Mouse (Mus musculus) limb, embryonic 10.5 days (tissue): ENCODE data around the gene Stox1. TPM values are rescaled to one million over a fixed set of nuclear protein-coding genes. Genes with fewer than 3 reads are reported as not detected.

Source experiments
- DNase-seq: peaks from one replicate; pipeline ENCODE4 v3.0.0-alpha.2; 2017; ENCODE audit warnings: low spot score
- H3K27ac ChIP-seq: fragments of 300-500 bp; sonication (generic); 2 replicates; pipeline ENCODE4 v1.5.1; 2016; ENCODE audit warnings: mild to moderate bottlenecking
- H3K27me3 ChIP-seq: fragments of 300-500 bp; sonication (generic); 2 replicates; pipeline ENCODE4 v1.6.1; 2016; ENCODE audit warnings: low read depth, mild to moderate bottlenecking; ENCODE audit not compliant: poor library complexity, severe bottlenecking
- H3K36me3 ChIP-seq: fragments of 300-500 bp; sonication (generic); 2 replicates; pipeline ENCODE4 v1.6.1; 2016; ENCODE audit warnings: mild to moderate bottlenecking, moderate library complexity
- H3K4me1 ChIP-seq: fragments of 300-500 bp; sonication (generic); 2 replicates; pipeline ENCODE4 v1.6.1; 2016
- H3K4me3 ChIP-seq: fragments of 300-500 bp; sonication (generic); 2 replicates; pipeline ENCODE4 v1.5.1; 2016; ENCODE audit warnings: mild to moderate bottlenecking, moderate library complexity
- H3K9me3 ChIP-seq: fragments of 300-500 bp; sonication (generic); replicated peaks from 2 replicates; pipeline ENCODE4 v1.6.1; 2016; ENCODE audit warnings: mild to moderate bottlenecking
- WGBS: fragments of 180-500 bp; shearing (Covaris S2); methylation state at CpG from one replicate; pipeline ENCODE4 v1.1.7; 2016; 5-methylcytosine and 5-hydroxymethylcytosine counted together
- polyA plus RNA-seq: library from polyadenylated mRNA; unstranded; fragments of >200 nt; fragmentation: Nextera tagmentation; extraction: Ambion mirVana; gene quantifications from 2 replicates; pipeline ENCODE4 v1.2.1, GENCODE M21; 2016

The Stox1 gene
- polyA plus RNA-seq, 1 experiment from 2014 or later, result 1.3 TPM

DNA sequence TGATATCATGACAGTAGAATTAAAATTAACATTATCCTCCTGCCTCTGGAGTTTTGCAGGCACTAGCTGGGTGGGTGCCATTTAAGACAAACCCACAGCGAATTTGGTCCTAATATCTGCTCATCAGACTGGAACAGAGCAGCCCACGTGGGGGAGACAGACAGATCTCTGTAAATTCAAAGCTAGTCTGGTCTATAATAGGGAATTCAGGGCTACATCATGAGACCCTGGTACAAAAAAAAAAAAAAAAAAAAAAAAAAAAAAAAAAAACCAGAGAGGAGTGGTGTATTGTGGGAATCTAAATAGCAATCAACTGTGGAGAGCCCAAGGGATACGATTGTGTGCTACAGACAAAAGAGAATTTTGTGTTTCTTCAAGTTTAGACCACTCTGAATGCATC lies 33.7 kb downstream of the Stox1 start:
- Histone ChIP-seq H3K4me1 (peaks cover 4% of the 10 kb centered on the region; the same call in 1 of the 2 replicates), H3K27ac (no peak overlapping the region)
- 84% methylated on average over 3 of the region's 3 CpGs for WGBS

DNA sequence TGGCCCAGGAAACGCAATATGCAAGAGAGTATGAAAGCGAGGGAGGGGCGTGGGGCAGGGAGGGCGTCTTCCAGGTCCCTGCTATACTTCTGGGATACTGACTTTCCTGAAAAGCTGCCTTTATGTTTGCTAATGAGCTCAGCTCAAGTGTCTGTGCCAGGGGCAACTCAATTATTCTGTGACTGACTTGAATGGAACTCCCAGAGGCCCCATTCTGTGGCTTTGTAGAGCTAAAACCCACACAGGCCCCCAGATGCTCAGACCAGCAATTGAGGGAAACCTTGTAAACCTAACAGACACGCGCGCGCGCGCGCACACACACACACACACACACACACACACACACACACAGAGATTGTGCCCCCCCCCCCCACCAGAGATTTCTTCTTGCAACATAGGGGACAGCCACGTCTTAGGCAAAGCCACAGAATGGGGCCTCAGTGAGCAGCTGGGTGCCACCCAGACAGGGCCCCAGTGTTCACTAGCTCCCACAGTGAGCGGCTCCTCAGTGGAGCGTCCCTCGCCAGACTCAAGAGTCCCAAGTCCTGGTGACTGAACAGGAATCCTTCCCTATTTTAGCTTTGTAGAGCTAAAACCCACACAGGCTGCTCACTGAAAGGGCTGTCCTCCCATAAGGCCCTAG lies 38.8 kb downstream of the Stox1 start:
- H3K4me1 ChIP-seq, result peaks cover 21% of the 10 kb centered on the region
- no peaks in the 10 kb centered on the region for H3K27me3 ChIP-seq
- no peak overlapping the region for H3K4me3 ChIP-seq
- no peaks in the 10 kb centered on the region for H3K9me3 ChIP-seq
- H3K36me3 ChIP-seq, result no peaks in the 10 kb centered on the region
- DNase-seq, result no peak
- peak overlapping the region; percentile 62; the same call in 1 of the 2 replicates for H3K27ac ChIP-seq
- WGBS, result 87% methylated on average over 15 of the region's 15 CpGs

More for the DNA sequence above, 33.7 kb downstream of the Stox1 start:
- Histone ChIP-seq H3K36me3 (no peaks in the 10 kb centered on the region), H3K9me3 (no peaks in the 10 kb centered on the region), H3K4me3 (no peak overlapping the region), H3K27me3 (no peaks in the 10 kb centered on the region)
- no peak for DNase-seq

DNA sequence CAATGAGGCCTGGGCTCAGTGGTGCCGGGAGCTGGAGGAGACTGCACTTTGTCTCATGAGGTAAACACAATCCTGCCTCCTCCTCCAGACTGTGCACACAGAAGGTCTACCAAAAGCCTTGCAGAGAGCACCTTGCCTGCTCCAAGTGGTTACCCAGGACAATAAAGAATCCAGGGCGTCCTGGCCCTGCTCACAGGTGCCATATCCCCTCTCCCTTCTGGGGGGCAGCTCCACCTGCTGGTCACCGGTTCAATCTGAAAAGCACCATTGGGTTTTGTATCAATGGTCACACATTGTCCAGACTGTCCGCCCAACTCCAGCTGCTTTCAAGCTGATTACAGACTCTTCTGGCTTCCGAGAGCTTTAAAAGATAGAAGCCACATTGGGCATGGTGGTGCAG lies 42.9 kb downstream of the Stox1 start:
- no peak for DNase-seq
- Histone ChIP-seq H3K27me3 (no peaks in the 10 kb centered on the region), H3K9me3 (0 out of 2 replicates have a peak, but pooled peaks cover 6% of the 10 kb centered on the region), H3K36me3 (no peaks in the 10 kb centered on the region), H3K4me3 (no peak overlapping the region), H3K27ac (no peak overlapping the region), H3K4me1 (peaks cover 21% of the 10 kb centered on the region)
- WGBS, result 56% methylated on average over 5 of the region's 5 CpGs

DNA sequence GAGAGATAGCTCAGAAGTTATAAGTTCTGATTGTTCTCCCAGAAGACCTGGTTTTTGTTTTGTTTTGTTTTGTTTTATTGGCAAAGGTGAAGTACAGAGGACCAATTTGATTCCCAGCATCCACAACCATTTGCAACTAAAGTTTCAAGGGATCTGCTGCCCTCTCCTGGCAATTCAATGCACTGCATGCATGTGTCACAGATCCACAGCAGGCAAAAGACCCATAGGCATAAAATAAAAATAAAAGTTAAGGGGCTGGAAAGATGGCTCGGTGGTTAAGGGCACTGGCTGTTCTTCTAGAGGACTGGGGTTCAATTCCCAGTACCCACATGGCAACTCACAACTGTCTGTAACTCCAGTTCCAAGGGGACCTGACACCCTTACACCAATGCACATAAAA lies 46.1 kb downstream of the Stox1 start:
- 82% methylated on average over 1 of the region's 1 CpGs for WGBS
- DNase-seq, result no peak

DNA sequence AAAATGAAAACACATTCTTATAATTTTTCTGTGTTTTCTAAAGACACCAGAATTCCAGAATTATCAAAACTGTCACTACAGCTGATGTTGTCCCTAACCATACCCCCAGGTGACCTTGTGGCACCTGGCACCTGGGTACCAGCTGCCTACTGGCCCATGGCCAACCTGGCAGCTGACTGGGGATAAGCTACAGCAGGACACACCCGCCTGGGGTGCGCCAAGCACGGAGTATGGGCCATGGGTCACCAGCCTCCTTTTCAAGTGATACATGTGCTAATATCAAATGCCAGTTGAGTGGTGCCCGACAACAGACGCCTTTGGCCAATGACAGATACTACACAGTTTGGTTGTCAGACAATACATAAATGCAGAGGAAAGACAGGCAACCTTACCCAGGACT lies 48.6 kb downstream of the Stox1 start:
- Histone ChIP-seq H3K36me3 (no peaks in the 10 kb centered on the region), H3K27ac (no peak overlapping the region), H3K9me3 (0 out of 2 replicates have a peak, but pooled peaks cover 6% of the 10 kb centered on the region), H3K4me1 (peaks cover 5% of the 10 kb centered on the region; the same call in 1 of the 2 replicates), H3K4me3 (no peak overlapping the region), H3K27me3 (no peaks in the 10 kb centered on the region)
- DNase-seq, result no peak
- WGBS, result 87% methylated on average over 5 of the region's 5 CpGs

More for the DNA sequence above, 46.1 kb downstream of the Stox1 start:
- no peaks in the 10 kb centered on the region for H3K27me3 ChIP-seq
- 0 out of 2 replicates have a peak, but pooled peaks cover 6% of the 10 kb centered on the region for H3K9me3 ChIP-seq
- H3K27ac ChIP-seq, result no peak overlapping the region
- H3K4me3 ChIP-seq, result no peak overlapping the region
- no peaks in the 10 kb centered on the region for H3K4me1 ChIP-seq
- H3K36me3 ChIP-seq, result no peaks in the 10 kb centered on the region

DNA sequence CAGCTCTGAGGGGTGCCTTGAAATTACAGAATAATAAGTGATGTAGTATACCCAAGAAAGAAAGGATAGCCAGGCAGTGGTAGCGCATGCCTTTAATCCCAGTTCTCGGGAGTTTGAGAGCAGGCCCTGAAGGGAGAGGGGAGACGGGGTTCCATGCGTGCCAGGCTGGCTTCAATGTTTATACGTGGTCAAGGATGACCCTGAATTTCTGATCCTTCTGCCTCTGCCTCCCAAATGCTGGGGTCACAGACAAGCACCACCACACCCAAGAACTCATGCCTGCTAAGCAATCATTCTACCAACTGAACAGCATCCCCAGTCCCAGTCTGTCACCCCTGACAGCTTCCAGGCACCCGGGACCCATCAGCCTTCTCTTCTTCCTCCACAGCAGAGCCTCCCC lies 49.7 kb downstream of the Stox1 start:
- H3K4me3 ChIP-seq, result no peak overlapping the region
- no peaks in the 10 kb centered on the region for H3K27me3 ChIP-seq
- no peak overlapping the region for H3K27ac ChIP-seq
- H3K4me1 ChIP-seq, result peaks cover 5% of the 10 kb centered on the region; the same call in 1 of the 2 replicates
- 0 out of 2 replicates have a peak, but pooled peaks cover 6% of the 10 kb centered on the region for H3K9me3 ChIP-seq
- H3K36me3 ChIP-seq, result no peaks in the 10 kb centered on the region
- DNase-seq, result no peak
- WGBS, result 84% methylated on average over 6 of the region's 6 CpGs

DNA sequence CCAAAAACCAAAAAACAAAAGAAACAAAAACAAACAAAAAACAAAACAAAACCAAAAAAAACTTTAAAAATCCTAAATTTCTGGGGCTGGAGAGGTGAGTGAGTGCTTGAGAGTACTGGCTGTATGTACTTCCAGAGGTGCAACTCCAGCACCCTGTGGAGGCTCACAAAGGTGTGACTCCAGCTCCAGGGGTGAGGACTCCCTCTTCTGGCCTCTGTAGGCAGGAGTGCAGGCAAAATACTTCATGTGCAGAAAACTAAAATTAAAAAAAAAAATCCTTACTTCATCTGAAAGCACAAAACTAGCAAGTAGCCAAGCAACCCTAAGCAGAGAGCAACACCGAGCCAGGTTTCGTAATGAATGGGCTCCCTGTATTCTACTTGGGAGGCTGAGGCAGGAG lies 53.6 kb downstream of the Stox1 start:
- H3K27ac ChIP-seq, result no peak overlapping the region
- no peak overlapping the region for H3K4me3 ChIP-seq
- peaks cover 5% of the 10 kb centered on the region; the same call in 1 of the 2 replicates for H3K4me1 ChIP-seq
- no peak for DNase-seq
- WGBS, result 94% methylated on average over 2 of the region's 2 CpGs
- no peaks in the 10 kb centered on the region for H3K27me3 ChIP-seq
- no peaks in the 10 kb centered on the region for H3K36me3 ChIP-seq
- no peaks in the 10 kb centered on the region for H3K9me3 ChIP-seq

DNA sequence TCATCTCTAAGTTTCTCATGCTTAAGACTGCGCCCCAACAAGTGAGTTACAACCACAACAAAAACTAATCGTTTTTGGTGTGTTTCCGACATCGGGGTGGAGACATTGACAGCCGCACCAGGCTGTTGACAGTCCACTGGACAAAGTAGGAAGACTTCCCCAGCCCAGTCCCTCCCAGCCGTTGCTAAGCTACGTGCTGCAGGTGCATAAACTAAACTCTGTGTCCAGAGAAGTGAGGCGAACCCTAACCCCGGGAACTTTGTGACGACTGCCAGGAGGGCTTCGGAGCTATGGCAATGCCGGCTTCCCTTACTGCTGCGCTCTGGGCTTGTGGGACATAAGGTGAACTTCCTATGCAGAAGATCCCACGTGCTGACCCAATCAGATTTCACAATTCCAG lies 56.7 kb downstream of the Stox1 start:
- 84% methylated on average over 14 of the region's 14 CpGs for WGBS
- no peak overlapping the region for H3K4me3 ChIP-seq
- H3K4me1 ChIP-seq, result 0 out of 2 replicates have a peak, but pooled peaks cover 5% of the 10 kb centered on the region
- no peaks in the 10 kb centered on the region for H3K9me3 ChIP-seq
- H3K27ac ChIP-seq, result no peak overlapping the region
- H3K36me3 ChIP-seq, result no peaks in the 10 kb centered on the region
- DNase-seq, result no peak
- H3K27me3 ChIP-seq, result no peaks in the 10 kb centered on the region

DNA sequence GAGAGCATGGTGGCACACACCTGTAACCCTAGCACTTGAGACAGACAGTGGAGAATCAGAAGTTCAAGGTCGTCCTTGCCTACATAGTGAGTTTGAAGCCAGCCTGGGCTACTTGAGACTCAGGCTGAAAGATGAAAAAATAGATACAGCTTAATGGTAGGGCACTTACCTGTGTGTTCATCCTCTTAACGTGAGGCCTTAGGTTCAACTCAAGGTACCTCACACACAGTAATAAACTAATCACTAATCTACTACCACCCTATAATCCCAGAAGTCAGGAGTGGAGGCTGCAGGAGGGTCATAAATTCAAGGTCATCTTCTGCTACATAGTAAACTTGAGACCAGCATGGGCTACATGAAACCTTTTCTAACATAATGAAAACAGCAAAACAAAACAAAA lies 57.5 kb downstream of the Stox1 start:
- Histone ChIP-seq H3K27me3 (no peaks in the 10 kb centered on the region), H3K4me1 (0 out of 2 replicates have a peak, but pooled peaks cover 5% of the 10 kb centered on the region), H3K27ac (no peak overlapping the region), H3K4me3 (no peak overlapping the region), H3K36me3 (no peaks in the 10 kb centered on the region), H3K9me3 (no peaks in the 10 kb centered on the region)
- WGBS, result 80% methylated on average over 2 of the region's 2 CpGs
- DNase-seq, result no peak

DNA sequence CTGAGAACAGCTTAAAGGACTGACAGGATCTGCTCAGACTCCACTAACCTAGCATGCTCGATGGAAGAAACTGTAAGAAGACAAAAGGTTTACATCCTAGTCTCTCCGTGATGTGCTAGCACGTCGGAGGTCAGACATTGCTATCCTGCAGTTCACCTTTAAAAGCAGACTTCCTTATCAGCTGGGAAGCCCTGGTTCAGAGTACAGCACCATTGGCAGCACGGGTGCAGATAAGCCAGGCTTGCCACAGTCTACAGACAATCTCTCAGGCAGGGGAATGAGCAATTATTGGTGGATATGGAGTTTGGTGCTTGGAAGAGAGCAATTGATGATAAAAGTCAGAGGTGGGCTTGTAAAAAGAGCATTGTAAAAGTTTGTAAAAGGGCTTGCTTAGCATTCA lies 57.9 kb downstream of the Stox1 start:
- H3K9me3 ChIP-seq, result no peaks in the 10 kb centered on the region
- DNase-seq, result no peak
- no peak overlapping the region for H3K27ac ChIP-seq
- H3K36me3 ChIP-seq, result no peaks in the 10 kb centered on the region
- H3K4me1 ChIP-seq, result 0 out of 2 replicates have a peak, but pooled peaks cover 5% of the 10 kb centered on the region
- WGBS, result 75% methylated on average over 5 of the region's 5 CpGs
- H3K4me3 ChIP-seq, result no peak overlapping the region
- no peaks in the 10 kb centered on the region for H3K27me3 ChIP-seq

DNA sequence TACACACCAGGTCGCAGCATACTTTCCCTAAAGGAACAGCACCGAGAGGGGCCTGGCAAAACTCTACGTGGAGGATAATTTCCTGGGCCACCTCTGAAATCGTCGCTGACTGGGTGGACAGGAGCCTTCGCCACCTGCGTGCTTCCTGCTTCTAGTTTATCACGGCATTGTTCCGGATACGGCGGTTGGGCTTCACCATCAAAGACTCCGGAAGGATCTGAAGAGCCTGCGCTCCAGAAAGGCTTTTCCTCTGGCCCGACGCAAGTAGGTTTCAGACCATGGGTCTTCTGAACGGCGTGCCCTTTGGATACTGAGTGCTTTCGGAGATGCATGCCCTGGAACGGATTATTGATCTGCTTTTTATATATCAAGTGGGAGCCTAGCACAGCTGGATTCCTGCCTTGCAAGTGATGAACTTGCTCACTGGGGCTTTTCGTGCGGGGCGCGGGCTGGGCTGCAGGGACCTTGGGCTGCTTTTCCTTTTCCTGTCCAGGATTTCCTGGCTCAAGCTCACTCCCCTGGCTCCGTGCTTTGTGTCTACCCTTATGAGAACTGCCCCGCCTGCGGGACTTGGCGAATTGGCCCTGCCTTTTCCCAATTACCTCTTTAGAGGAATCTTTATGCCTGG lies 60.9 kb downstream of the Stox1 start:
- H3K27me3 ChIP-seq, result no peaks in the 10 kb centered on the region
- H3K27ac ChIP-seq, result peak overlapping the region; percentile 25; the same call in 1 of the 2 replicates
- no peaks in the 10 kb centered on the region for H3K9me3 ChIP-seq
- no peaks in the 10 kb centered on the region for H3K36me3 ChIP-seq
- no peak for DNase-seq
- WGBS, result 59% methylated on average over 27 of the region's 27 CpGs
- 0 out of 2 replicates have a peak, but pooled peaks cover 5% of the 10 kb centered on the region for H3K4me1 ChIP-seq
- H3K4me3 ChIP-seq, result peak overlapping the region; percentile 22; the same call in 1 of the 2 replicates

DNA sequence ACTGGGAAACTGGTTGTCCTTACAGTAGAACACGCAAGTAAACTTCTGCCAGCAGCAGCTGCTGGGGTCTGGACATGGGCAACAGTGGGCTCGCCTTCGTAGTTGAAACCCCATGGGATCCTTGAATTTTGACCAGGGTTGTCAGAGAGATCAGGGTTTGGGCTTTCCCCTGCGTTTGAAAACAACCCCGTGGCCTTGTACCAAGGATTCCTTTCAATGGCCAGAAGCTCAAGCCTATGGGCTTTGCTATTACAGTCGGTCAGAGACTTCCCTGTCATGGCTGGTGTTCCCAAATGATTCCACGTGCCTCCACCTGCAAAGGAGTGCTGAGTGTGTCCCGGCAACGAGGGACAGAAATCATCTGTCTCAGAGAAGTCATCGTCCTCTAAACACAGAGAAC lies 61.8 kb downstream of the Stox1 start:
- no peaks in the 10 kb centered on the region for H3K36me3 ChIP-seq
- 0 out of 2 replicates have a peak, but pooled peaks cover 5% of the 10 kb centered on the region for H3K4me1 ChIP-seq
- H3K27me3 ChIP-seq, result no peaks in the 10 kb centered on the region
- H3K9me3 ChIP-seq, result no peaks in the 10 kb centered on the region
- H3K4me3 ChIP-seq, result no peak overlapping the region
- 88% methylated on average over 10 of the region's 10 CpGs for WGBS
- H3K27ac ChIP-seq, result peak overlapping the region; percentile 25; the same call in 1 of the 2 replicates
- DNase-seq, result no peak

DNA sequence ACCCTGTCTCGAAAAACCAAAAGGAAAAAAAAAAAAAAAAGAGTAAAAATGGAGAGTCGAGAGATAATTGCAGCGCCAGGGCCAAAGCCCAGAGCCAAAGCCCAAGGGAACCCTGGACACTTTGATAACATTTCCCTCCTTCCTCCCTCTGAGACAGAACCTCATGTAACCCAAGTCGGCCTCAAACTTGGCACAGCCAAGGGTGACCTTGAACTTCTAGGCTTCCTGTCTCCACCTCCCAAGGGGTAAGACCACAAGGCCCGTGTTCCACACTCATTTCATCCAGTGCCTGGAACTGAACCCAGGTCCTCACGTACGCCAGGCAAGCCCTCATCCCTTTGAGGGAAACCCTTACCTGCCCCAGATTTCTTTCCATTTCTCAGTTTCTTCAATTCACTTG lies 69.2 kb downstream of the Stox1 start:
- H3K4me3 ChIP-seq, result no peak overlapping the region
- no peak overlapping the region for H3K27ac ChIP-seq
- H3K27me3 ChIP-seq, result no peaks in the 10 kb centered on the region
- 0 out of 2 replicates have a peak, but pooled peaks cover 5% of the 10 kb centered on the region for H3K4me1 ChIP-seq
- no peaks in the 10 kb centered on the region for H3K9me3 ChIP-seq
- no peaks in the 10 kb centered on the region for H3K36me3 ChIP-seq
- WGBS, result 86% methylated on average over 7 of the region's 7 CpGs
- DNase-seq, result no peak
